In the genomic region with DNA sequence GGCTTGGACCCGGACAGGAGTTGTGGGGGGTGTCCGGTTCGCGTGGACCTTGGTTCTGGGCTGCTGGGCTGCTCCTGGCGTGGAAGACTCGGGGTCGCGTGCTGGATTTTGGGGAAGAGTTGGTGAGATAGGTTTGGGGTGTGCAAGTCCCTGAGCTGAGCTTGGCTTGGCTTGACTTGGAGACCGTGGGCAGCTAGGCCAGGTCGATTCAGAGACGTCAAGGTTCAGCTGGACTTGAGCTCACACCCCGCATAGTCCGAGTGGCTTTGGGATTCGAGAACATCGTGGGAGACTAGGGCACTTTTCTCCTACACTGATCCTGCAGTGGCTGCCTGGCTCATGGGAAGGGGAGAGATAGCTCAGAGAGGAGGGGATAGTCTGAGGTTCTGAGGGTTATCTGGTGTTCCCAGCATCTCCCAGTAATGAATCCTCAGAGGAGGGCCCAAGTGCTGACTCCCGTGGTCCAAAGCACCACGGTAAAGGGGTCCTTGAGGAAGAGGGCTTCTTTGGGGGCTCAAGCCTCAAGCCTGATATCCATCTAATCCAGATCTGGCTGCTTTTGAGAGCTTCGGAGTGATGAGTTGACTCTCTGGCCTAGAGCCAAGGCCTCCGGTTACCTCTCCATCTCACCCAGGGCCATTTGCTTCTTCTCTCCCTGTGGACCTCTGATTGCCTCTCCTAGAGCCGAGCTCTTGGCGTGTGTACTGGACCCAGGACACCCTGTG, we compare ENCODE assay signal across 8 mouse cellular contexts. TPM values are rescaled to one million over a fixed set of nuclear protein-coding genes. Genes with fewer than 3 reads are reported as not detected.
DNase-seq lines count a peak whose midpoint lies in the region; ATAC-seq and TF ChIP-seq lines count a peak whose summit lies in the region.

No protein-coding gene starts in this region.

- H3K4me3 ChIP-seq in lung, adult 2 months (replicated peaks; ENCODE audit: extremely low read depth, low read depth, low read length), result peak overlapping the region; percentile 64
- H3K4me3 ChIP-seq in cerebellum, adult 2 months (replicated peaks; ENCODE audit: insufficient read depth, low read depth, low read length), result peak overlapping the region; percentile 95
- peak overlapping the region; percentile 63 for H3K4me3 ChIP-seq in forebrain, postnatal 0 days (ENCODE audit: low read depth, low read length)
- peak overlapping the region; percentile 39 for H3K4me3 ChIP-seq in macrophage (ENCODE audit: inconsistent target)

- peak overlapping the region; percentile 72 for H3K9ac ChIP-seq in forebrain, postnatal 0 days

- H3K79me2 ChIP-seq in macrophage (ENCODE audit: inconsistent target), result no peaks in the 10 kb centered on the region; the same call in 1 of the 2 replicates

- ATAC-seq in forebrain, postnatal 0 days, result no peak
- no peak for ATAC-seq in megakaryocyte-erythroid progenitor cell, adult 5-6 weeks (replicated peaks; ENCODE audit: low FRiP score, low TSS enrichment, poor library complexity, severe bottlenecking)

- peaks cover 22% of the 10 kb centered on the region for H3K4me1 ChIP-seq in lung, adult 2 months (ENCODE audit: control insufficient read depth, insufficient read depth, low read length)
- H3K4me1 ChIP-seq in cerebellum, adult 2 months (ENCODE audit: control insufficient read depth, insufficient read depth, low read length), result peaks cover 24% of the 10 kb centered on the region
- H3K4me1 ChIP-seq in forebrain, postnatal 0 days (ENCODE audit: insufficient read depth), result peaks cover 28% of the 10 kb centered on the region; the same call in 1 of the 2 replicates

- no peak for DNase-seq in lung, adult 2 months
- DNase-seq in lung, postnatal 36 days, result no peak
- peak; percentile 71 to 73 for DNase-seq in cerebellum, adult 2 months
- peak; percentile 35 for DNase-seq in forebrain, postnatal 0 days
- no peak for DNase-seq in gastrocnemius, adult 8-10 months (ENCODE audit: low spot score in 2 of 2)
- DNase-seq in right cerebral cortex, postnatal 36 days (ENCODE audit: low spot score in 2 of 2), result no peak

- H3K36me3 ChIP-seq in forebrain, postnatal 0 days (ENCODE audit: insufficient read depth), result no peaks in the 10 kb centered on the region
- no peaks in the 10 kb centered on the region for H3K36me3 ChIP-seq in macrophage (ENCODE audit: inconsistent target)

- WGBS in lung, adult 2 months, result 10% methylated on average over 21 of the region's 21 CpGs
- 3% methylated on average over 21 of the region's 21 CpGs for WGBS in cerebellum, adult 2 months
- WGBS in forebrain, postnatal 0 days, result 14% methylated on average over 21 of the region's 21 CpGs
- WGBS in macrophage (ENCODE audit: missing documents), result 25% methylated on average over 21 of the region's 21 CpGs

- H3K9me3 ChIP-seq in forebrain, postnatal 0 days (ENCODE audit: low read length), result no peaks in the 10 kb centered on the region

- peak overlapping the region; percentile 88 for H3K27ac ChIP-seq in cerebellum, adult 2 months (ENCODE audit: insufficient read depth, low read length)
- H3K27ac ChIP-seq in forebrain, postnatal 0 days (ENCODE audit: low read depth, low read length), result no peak overlapping the region; the same call in 1 of the 2 replicates
- H3K27ac ChIP-seq in macrophage, result no peak overlapping the region

- no peaks in the 10 kb centered on the region for H3K27me3 ChIP-seq in cerebellum, adult 2 months (ENCODE audit: control insufficient read depth, insufficient read depth, low read length)
- no peaks in the 10 kb centered on the region for H3K27me3 ChIP-seq in forebrain, postnatal 0 days (ENCODE audit: insufficient read depth, low read length)

- no peak for TF ChIP-seq POLR2A in lung, adult 2 months (IDR thresholded peaks at IDR 0.05; ENCODE audit: borderline replicate concordance, extremely low read depth, low read depth, low read length)
- TF ChIP-seq POLR2A in cerebellum, adult 2 months (IDR thresholded peaks at IDR 0.05; ENCODE audit: borderline replicate concordance, insufficient read depth, low read length), result no peak

- TF ChIP-seq CTCF in lung, adult 2 months (IDR thresholded peaks at IDR 0.05; ENCODE audit: insufficient read depth, low read length), result no peak
- TF ChIP-seq CTCF in cerebellum, adult 2 months (IDR thresholded peaks at IDR 0.05; ENCODE audit: borderline replicate concordance, insufficient read depth, low read depth, low read length), result no peak
- no peak for TF ChIP-seq CTCF in forebrain, postnatal 0 days (IDR thresholded peaks at IDR 0.05; ENCODE audit: low read depth)

- peak overlapping the region; percentile 83 for H3K4me2 ChIP-seq in forebrain, postnatal 0 days (ENCODE audit: low read depth)

RNA-seq across cellular contexts. Expression of gene Ece1, which starts 0.6 kb away (rescaled TPM):
- 111 and 113 TPM in 2 replicates for polyA plus RNA-seq in lung, adult 2 months (2012; rRNA removed)
- polyA plus RNA-seq in cerebellum, adult 2 months (2012; rRNA removed), result 48.5 and 72.4 TPM in 2 replicates
- total RNA-seq in forebrain, postnatal 0 days (2014; rRNA removed), result 24.1 and 32.1 TPM in 2 replicates
- 14.4 and 16.2 TPM in 2 replicates for polyA plus RNA-seq in forebrain, postnatal 0 days (2015; fragmentation: Nextera tagmentation; extraction: Ambion mirVana)
- 100 to 1,000 TPM in 1 of 26 experiments, 10 to 100 TPM in 20, 1 to 10 TPM in 5; 4.7 to 106 (median 17.9) TPM for total RNA-seq in macrophage (2018; cell fraction: chromatin; rRNA removed)
- total RNA-seq in macrophage (2018; cell fraction: cytosol; rRNA removed), result 10 to 100 TPM; 20.8 to 88.6 (median 41.4) TPM
- 100 to 1,000 TPM in 1 of 26 experiments, 10 to 100 TPM in 25; 26.0 to 107 (median 46.3) TPM for total RNA-seq in macrophage (2018; cell fraction: nucleus; rRNA removed)
- polyA plus RNA-seq in macrophage (2018), result 31.0 to 41.6 TPM (median 31.7 TPM) in 3 replicates
- total RNA-seq in megakaryocyte-erythroid progenitor cell, adult 5-6 weeks (2014; fragmentation: Nextera tagmentation), result 2.7 and 6.2 TPM in 2 replicates
- 3.3 and 3.8 TPM in 2 replicates for total RNA-seq in megakaryocyte-erythroid progenitor cell, adult 5-6 weeks (2017)
- total RNA-seq in gastrocnemius, adult 8-10 months (2022), result 10 to 100 TPM; 48.8 to 97.1 (median 69.4) TPM

Comparison
In these comparisons a context has a peak if more than half of its experiments do, and no peak if none do; other contexts are left out.
1. DNase-seq: peak in cerebellum, adult 2 months (2 of 2) and forebrain, postnatal 0 days (single experiment); none in lung, adult 2 months (single experiment), lung, postnatal 36 days (single experiment), gastrocnemius, adult 8-10 months (0 of 2) and right cerebral cortex, postnatal 36 days (0 of 2).
2. H3K4me3 ChIP-seq: peak in every context shown above with its lines; median percentile 95 in cerebellum, adult 2 months; 64 in lung, adult 2 months; 63 in forebrain, postnatal 0 days; 39 in macrophage.